Mouse (Mus musculus): Measurements from ENCODE around the gene Snx25.

GRCm38 (mm10) chr8:46007050-46007672, 144.8 kb downstream of the Snx25 start:
- TF ChIP-seq CTCF (IDR thresholded peaks at IDR 0.05; ENCODE audit: borderline replicate concordance, insufficient read depth, low read depth, low read length) (no peak), POLR2A (IDR thresholded peaks at IDR 0.05; ENCODE audit: borderline replicate concordance, insufficient read depth, low read length) (no peak)
